Mouse (Mus musculus) frontal cortex, postnatal 14 days (tissue): ENCODE data around the gene Ctla4.

Experiments used
- DNase-seq, 2 experiments: peaks; one replicate each; pipeline ENCODE4 v3.0.0; 2022; ENCODE audit warnings: low spot score in 2 of 2

Gene Ctla4

DNA sequence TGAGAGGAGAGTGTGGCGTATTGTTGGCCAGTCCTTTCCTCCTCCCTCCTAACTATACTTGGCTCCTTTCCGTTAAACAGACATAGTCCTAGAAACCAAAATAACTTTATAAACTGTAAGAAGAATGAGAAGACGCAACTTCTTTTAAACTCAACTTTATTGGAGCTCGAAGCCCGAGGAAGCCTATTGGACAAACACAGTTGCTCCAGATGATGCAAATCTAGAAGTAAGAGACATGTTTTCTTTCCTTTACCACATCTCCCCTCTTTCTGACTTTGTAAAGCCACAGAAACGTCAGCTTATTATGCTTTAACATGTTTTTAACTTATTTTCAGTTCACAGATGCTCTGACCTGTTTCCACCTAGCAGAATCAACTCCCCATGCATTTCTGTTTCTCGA is at the start of gene Ctla4:
Gene Ctla4, plus strand, starts transcription at position 20 of the 400 bp plus-strand sequence.
- DNase-seq: no peak

DNA sequence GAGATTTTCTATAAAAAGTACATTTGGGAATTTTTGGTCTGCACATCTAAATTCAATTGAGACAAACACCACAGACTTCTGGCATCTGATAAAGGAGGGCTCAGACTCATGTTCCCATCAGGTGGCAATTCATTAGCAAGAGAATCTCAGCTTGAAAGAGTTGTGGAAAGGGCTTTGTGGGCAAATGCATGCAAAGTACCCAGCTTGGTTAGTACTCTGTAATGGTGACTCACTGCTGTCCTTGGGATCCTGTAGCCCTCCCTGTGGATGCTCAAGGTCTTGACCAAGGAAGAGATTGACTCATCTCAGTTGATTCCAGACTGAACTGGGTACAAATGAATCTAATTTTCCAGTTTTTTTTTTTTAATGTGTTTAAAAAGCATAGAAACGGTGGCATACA is 47.6 kb upstream of the Ctla4 start:
- no peak for DNase-seq

DNA sequence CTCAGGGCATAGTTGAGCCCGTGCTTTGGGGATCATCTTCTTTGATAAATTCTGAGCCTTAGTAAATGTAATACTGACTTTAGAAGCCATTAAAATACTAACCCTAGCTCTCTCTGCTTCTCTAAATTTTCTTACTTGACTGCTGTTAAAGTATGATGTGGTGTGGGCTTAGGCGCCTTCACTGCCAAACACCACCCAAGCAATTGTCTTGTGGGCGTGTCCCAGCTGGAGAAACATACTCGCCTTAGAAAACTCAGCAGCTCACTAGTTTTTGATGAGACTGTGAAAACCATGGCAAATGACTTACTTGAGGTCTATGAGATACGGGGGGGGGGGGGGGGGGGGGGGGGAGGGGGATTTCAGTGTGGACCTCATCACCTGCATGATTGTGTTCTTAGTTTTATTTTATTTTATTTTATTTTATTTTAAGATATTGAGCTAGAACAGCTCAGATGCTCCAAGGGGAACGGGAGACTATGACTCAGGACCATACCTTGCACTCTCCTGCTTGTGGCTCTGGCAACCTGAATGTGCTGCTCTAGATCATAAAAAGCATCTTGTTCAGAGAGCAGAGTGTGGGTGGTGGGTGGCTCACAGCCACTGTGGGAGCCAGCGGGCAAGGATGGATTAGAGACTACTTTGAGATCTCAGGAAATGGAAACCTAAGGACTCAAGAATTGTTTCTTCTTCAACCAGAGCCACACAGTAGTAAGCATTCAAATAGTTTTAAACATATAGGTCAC is 41.3 kb upstream of the Ctla4 start:
- DNase-seq: no peak

DNA sequence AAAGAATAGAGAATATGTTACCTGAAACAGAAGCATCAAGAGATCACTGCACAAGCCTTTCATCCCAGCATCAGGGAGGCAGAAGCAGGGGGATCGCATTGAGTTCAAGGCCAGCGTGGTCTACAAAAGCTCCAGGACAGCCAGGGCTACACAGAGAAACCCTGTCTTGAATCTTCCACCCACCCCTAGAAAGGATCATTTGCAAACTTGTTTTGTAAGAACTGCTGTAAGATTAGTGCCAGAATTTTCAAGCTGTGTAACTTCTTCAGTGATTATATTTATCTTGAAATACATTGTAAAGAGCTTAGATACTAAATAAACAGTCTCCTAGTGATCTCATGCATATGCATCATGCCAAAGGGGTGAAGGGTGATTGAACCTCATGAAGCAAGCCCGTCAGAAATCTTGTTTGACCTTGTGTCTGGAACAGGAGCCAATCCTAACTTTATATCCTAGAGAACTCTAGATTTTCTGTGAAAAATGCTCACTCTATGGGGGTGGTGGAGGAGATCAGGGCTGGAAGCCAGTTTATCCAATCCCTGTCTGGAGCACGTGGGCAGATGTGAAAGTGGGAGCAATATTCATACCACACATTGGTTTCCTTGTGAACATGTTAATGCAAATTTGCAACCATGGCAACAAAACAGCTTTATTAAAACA is 40.1 kb upstream of the Ctla4 start:
- peak; percentile 46 to 60 for DNase-seq

DNA sequence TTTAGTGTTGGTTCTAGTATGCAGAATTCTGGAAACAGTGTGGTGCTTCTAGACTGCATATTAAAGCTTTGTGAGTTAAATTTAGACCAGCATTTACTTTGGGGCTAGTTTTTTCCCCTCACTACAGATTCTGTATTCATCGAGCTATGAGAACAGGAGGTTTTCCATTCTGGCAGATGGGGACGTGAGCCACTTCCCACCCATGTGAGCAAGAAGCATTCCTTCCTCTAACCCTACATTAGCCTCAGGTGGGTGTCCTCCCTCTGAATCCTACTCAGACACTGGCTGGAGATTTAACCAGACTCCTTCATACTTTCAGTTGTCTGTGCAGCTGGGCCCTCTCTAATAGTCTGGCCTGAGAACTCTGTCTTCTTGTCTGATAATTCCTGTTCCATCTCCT is 37.7 kb upstream of the Ctla4 start:
- no peak for DNase-seq

DNA sequence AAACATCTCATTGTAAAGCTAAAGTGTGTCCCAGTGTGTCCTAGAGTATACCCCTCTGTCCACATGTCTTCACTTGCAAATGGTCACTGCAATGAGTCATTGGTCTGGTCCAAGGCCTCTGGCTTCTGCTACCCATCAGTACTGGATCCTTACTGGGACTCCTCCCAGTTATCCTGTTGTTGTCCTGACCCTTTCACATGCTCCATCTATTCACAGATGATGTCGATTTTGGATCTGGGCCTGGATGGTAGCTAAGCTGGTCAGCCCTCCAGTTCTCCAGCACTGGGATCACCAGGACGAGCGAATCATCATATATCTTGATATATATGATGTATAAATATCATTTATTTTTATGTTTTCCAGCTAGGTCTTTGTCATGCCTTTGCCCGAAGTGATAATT is 37.0 kb upstream of the Ctla4 start:
- DNase-seq: no peak

DNA sequence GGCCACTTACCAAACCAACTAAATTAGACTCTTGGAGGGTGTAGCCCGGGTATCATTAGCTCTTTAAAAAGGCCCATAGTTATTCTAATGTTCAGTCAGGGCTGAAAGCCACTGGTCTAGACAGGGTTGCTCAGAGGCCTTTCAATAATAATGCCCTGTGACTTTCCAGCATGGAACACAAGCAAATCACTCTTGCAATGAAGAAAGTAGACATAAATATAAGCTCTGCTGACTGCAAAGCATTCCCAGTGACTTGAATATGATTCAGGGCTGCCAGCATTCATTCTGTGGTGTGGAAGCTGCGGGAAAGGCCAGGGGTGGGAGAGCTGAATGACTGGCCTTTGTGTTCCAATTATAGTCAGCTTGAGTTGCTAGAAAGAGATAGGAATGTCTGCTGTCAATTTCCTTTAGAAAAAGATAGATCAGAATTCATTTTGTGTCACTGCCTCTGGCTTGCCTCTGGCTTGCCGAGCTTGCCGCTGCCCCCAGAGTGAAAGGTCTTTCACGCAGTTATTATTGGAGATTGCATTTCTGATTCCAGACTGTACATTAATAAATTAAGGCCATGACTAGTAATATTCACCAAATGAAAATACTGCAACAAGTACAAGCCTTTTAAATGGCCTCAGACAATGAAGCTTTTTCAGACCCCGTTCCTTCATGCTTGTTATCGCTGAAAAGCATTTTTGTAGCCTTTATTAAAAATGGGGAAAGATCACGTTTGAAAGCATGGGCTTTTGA is 35.6 kb upstream of the Ctla4 start:
- DNase-seq: no peak

DNA sequence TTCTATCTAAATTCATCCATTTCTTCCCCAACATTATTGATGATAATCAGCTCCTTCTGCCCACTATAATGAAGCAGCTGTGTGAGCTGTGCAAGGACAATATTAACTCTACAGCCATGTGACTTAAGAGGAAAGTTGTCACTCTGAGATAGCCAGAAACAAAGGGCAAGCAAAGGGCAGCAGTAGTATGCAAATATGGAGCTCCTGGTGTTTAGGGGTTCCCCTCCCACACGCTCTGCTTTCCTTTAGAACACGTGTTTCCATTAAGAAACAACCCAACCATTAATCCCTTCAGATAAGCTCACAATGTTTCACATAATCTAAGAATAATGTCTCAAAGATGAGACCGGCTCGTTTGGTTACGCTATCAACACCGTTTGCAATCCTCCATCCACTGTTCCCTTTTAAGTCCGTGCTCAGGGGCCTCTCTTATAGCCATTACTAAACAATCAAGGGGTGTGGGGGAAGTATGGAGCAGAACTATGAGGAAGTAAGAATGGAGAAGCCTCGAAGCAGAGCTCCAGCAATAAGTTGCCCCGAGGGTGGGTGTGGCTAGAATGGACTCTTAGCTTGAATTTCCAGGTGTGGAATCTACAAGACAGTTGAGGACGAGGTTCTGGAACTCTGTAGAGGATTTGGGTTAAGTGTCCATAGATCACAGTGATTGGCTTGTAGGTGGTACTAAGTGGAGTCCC is 34.6 kb upstream of the Ctla4 start:
- no peak for DNase-seq

DNA sequence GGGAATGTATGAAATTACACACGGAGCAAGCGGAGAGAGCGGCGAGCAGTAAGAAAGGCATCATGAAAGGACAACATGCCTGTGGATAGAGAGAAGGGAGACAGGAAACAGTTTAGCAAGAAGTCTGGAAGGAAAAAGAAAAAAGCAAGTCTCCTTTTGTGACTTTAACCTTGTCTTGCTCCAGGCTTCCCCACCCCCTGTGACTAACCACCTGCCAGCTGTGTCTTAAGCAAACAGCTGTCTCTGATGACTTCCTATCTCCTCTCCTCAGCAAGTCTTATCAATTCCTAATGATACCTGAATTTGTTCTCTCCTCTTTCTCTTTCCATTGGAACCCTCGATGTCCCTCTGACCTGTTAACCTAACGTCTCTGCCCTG is 34.0 kb upstream of the Ctla4 start:
- DNase-seq: no peak

DNA sequence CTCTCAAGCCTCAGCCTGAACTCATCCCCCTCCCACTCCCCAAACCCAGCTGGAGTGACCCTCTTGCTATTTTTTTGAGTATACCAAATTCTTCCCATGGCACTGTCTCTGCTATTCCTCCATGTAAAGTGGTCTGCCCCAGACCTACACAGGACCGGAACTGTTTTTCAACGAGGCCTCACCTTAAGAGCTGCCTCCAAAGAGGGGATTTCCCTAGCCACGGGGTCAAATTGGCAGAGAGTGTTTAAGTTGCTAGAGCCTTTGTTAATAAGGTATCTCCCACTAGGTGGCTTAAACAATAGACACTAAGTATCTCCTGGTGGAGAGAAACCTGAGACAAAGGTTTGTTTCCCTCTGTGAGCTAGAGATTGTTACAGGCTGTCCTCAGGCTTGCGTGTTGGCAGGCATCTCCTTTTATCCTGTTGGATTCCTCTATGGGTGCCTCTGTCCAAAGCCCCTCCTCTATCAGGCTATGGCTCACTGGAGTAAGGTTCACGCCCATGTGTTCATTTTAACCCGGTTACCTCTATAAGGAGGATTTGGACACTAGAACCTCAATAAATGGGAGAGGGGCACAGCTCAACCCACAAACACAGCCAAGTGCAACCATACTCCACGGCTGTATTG is 33.4 kb upstream of the Ctla4 start:
- DNase-seq: no peak

DNA sequence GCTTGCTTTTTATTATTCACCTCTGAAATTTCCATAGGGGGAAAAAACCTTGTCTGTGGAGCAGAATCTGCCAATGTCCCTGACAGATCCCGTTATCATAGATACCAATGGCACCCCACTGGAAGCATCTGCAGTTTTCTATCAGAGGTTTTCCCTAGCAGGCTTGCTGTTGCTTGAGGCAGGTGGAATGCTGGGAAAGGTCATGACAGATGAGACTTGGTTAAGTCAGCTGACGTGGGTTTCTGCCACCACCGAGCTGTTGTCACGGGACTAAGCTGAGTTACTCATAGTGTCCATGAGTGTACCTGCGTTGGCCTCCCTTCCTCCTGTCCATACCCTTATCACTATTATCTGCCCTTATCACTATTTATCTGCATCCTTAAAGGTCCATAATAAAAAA is 32.8 kb upstream of the Ctla4 start:
- no peak for DNase-seq

DNA sequence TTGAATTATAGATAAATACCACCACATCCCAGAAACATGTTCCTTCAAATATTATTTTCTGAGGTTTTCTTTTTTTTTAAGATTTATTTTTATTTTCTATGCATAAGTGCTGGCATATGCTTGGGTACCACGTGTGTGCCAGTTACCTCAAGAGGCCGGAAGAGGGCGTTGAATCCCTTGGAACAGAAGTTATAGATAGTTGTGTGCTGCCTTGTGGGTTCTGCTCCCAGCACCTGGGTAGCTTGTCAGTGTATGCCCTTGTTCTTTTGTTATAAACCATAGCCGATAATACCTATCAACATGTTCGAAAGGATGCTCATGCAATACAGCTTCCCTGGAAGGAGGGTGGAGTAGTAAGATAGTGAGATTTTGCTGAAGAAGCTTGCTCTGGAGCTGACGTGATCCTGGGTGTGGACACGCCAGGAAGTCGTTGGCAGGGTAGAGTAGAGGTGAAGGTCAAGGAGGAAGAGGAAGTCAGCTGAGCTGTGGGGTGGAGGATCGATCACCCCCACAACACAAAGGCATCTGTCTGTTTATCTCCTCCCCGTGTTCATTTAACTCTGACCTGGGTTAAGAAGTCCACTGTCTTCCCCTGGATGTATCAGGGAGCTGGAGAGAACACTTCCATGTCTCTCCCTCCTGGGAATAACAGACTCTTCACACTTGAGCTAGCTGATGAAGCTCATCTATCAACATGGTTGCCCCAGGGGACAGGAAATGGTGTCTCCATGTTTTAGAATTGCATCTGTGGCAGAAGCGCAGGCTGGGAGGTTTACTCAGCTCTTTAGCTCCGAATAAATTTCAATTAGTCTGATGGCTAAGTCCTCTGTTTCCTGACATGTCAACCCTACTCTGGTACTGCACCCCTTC is 29.2 kb upstream of the Ctla4 start:
- DNase-seq: no peak

DNA sequence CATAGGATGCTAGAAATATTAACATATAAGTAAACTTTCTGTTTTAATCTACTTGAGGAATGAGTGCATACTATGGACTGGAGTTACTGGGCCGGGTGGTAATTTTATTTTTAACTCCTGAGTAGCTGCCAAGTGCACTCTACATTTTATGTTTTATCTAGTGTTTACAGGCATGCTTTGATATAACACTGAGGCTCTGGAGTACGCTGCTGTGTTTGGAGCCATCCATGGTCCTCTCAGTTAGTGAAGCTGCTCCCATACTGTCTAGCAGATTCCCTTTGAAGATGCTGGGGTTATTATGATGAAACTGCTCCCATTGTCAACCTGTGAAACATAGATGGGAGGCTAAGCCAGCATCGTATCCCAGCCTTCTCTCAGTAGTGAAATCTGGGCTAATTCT is 27.6 kb upstream of the Ctla4 start:
- no peak for DNase-seq

DNA sequence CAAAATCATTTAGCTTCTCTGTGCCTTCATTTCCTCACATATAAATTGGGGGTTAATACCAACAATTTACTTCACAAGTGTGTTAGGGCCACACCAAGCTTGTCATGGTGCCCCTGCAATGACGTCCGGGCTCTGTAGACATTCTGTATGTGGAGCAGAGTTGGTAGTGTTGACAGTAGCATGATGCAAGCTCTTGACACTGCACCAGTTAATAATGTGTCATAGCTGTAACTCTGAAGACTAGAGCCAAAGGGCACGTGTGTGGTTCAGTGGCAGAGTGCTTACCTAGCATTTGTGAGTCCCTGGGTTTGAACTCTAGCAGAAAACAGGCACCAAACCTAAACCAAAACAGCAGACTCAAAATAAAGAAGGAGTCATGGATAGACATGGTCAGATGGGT is 27.0 kb upstream of the Ctla4 start:
- DNase-seq: no peak

DNA sequence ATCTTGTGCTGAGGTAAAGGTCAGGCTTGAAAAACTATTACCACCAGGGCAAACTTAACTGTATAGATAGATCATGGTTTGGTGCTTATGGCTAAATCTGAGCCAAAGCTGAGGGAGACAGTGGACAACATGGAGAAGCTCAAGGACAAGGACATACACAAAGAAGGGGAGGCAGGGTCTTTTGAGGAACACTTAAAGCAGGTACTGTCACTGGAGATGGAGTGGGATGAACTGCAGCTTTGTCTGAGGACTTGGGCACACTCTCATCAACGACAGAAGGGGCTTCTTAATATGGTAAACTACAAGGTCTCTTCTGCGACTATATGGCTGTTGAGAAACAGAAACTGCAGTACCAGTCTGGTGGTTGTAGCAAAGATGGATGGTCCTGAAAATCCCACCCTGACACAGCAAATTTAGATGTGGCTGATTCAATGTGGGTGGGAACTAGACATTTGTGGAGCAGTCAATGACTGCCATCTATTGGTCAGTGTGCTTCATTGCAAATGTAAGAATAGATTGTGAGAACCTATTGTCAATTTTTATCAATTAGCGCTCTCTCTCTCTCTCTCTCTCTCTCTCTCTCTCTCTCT is 26.3 kb upstream of the Ctla4 start:
- no peak for DNase-seq

DNA sequence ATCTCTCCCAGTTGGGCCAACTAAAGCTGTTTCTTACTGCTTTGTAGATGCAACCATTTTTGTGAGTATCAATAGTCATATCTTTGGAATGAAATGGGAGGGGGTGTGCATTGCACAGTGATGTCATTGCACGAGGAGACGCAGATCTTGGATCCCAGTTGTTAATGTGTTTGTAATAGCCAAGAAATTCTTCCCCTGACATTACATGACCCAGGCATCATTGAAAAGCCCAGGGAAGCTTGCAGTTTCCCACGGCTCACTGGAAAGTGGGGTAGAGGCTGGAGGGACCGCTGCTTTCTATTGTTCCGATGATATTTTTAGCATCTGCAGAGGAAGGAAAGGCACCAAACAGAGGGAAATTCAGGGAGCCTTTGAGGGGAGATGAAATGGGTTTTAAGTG is 25.8 kb upstream of the Ctla4 start:
- DNase-seq: no peak

DNA sequence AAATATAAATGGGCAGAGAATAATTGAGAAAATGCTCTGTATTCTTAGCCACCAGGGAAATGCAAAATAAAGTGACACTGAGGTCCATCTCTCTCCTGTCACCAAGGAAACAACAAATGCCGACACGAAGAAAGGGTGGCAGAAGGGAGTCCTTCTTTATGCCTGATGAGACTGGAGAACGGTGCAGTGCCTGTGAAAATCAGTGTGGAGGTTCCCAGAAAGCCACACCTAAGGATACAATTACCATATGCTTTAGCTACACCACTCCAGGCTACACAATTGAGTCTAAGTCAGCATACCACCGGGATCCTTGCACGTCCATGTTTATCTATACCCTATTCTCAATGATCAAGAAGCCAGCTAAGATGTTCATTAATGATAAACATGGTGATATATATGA is 25.4 kb upstream of the Ctla4 start:
- DNase-seq: no peak

DNA sequence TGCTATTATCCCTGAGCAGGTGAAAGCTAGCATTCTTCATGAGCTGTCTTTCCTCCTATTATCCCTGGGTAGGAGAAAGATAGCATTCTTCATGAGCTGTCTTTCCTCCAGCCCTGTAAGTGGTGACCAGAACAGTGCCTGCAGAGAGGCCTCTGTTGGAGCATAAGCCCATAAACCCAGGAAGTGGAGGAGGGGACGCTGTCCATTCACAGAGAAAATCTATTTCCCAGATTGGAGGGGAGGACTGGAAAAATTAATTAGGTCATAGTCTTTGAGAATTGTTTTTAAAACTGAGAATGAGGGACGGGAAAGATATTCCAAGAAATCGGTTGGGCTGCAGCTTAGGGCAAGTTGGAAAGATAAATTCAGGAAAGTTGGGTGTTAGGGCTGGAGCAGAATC is 24.3 kb upstream of the Ctla4 start:
- no peak for DNase-seq

DNA sequence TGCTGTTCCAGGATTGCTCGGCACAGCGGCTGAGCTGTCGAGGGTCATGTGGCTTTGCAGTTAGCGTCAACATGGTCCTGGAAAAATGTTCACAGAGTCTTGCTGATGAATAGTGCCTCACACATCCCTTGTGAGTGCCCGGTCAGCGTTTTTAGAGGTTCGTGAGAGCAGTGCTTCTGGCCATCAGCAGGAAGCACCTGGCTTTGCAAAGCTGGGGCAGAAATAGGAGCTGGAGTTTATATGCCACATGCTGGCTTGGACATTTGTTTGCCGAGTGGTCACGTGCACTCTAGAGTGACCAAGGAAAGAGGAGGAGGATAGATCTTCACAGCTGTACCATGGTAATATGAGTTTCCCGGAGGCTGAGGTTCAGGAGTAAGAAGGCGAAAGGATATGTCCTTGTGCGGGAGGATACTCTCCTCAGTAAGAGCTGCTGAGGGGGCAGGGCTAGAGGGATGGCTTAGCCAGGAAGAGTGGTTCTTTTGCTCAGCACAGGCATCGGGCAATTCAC is 23.8 kb upstream of the Ctla4 start:
- no peak for DNase-seq

DNA sequence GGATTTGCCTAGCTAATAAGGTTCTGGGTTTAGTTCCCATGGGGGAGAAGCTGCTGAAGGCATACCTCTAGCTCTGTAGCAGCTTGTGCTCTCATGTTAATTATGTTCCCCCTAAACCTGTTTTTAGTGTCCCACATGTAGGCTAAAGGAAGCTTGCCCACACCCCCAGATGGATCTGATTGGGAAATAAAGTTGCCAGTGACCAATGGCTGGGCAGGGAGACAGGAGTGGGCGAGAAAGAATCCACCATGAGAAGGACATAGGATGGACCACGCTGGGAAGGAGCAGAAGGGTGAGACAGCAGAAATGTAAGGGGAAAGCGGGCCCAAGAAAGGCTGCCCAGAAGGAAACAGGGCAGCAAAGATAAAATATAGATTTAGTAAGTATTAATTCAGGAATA is 23.1 kb upstream of the Ctla4 start:
- no peak for DNase-seq
